Mouse (Mus musculus) forebrain, embryonic 13.5 days (tissue): ENCODE data around the gene 2310022A10Rik. TPM values are rescaled to one million over a fixed set of nuclear protein-coding genes. Genes with fewer than 3 reads are reported as not detected.

ENCODE experiments used
- ATAC-seq: fragments of 200-750 bp; cut with Nextera tagmentation; 2 replicates; pipeline ENCODE4 v1.8.0; 2017
- H3K27ac ChIP-seq: fragments of 300-500 bp; sonication (generic); 2 replicates; pipeline ENCODE4 v1.5.1; 2015; ENCODE audit warnings: inconsistent platforms, mild to moderate bottlenecking, moderate library complexity
- H3K27me3 ChIP-seq: fragments of 300-500 bp; sonication (generic); 2 replicates; pipeline ENCODE4 v1.6.1; 2015; ENCODE audit warnings: mild to moderate bottlenecking, inconsistent platforms
- H3K36me3 ChIP-seq: fragments of 300-500 bp; sonication (generic); 2 replicates; pipeline ENCODE4 v1.6.1; 2015; ENCODE audit warnings: mild to moderate bottlenecking, inconsistent platforms; ENCODE audit not compliant: poor library complexity, severe bottlenecking
- H3K4me1 ChIP-seq: fragments of 300-500 bp; sonication (generic); 2 replicates; pipeline ENCODE4 v1.6.1; 2015; ENCODE audit warnings: inconsistent platforms
- H3K4me2 ChIP-seq: fragments of 300-500 bp; sonication (generic); 2 replicates; pipeline ENCODE4 v1.6.1; 2015; ENCODE audit warnings: inconsistent platforms, mild to moderate bottlenecking, moderate library complexity
- H3K4me3 ChIP-seq: fragments of 300-500 bp; sonication (generic); 2 replicates; pipeline ENCODE4 v1.5.1; 2015; ENCODE audit warnings: mild to moderate bottlenecking, inconsistent platforms
- H3K9ac ChIP-seq: fragments of 300-500 bp; sonication (generic); 2 replicates; pipeline ENCODE4 v1.6.1; 2015; ENCODE audit warnings: mild to moderate bottlenecking, inconsistent platforms
- H3K9me3 ChIP-seq: fragments of 300-500 bp; sonication (generic); replicated peaks from 2 replicates; pipeline ENCODE4 v1.6.1; 2016; ENCODE audit warnings: inconsistent platforms
- WGBS: fragments of 180-500 bp; shearing (Covaris S2); methylation state at CpG from one replicate; pipeline ENCODE4 v1.1.7; 2015; 5-methylcytosine and 5-hydroxymethylcytosine counted together
- polyA plus RNA-seq: library from polyadenylated mRNA; unstranded; fragments of >200 nt; fragmentation: Nextera tagmentation; extraction: Ambion mirVana; gene quantifications from 2 replicates; pipeline ENCODE4 v1.2.1, GENCODE M21; 2015

2310022A10Rik gene
- polyA plus RNA-seq = 35.1 and 36.5 TPM in 2 replicates

DNA sequence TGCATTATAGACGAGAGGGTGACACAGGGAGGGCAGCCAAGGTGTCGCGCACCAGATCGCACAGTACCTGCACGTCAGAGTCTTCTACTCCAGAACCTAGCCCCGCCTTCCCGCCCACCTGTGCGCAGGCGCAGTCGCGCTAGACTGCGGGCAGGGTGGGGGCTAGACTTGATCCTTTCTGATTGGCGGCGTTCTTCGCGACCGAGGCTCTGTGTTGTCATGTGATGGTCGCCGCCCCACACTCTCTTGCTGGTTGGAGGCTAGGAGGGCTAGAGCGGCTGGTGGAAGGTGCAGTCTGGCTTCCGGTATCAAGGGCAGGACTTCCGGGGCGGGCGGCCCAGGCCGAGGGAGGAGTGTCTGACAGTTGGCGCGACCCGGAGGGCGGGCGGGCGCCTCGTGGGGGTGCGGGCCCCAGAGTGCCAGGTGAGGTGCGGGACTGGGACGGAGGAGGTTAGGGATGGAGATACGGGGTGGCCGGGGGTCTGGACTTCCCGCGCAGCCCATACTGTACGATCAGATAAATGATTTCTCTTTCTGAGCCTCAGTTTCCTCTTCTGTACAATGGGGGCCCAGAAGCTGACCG, at the start of gene 2310022A10Rik, which contains the start of gene Pld3:
Gene 2310022A10Rik (plus strand): TSS at position 303 of the 583 bp plus-strand sequence.
Gene Pld3 (minus strand): TSS at position 288 of the 583 bp plus-strand sequence.
- H3K9me3 ChIP-seq = no peaks in the 10 kb centered on the region
- H3K4me2 ChIP-seq = peak within 1 kb of the TSS; percentile 86
- H3K9ac ChIP-seq = peak within 1 kb of the TSS; percentile 80
- H3K27me3 ChIP-seq = no peaks in the 10 kb centered on the region
- WGBS = under 1% methylated on average over 41 of the region's 41 CpGs
- peak; percentile 100 for ATAC-seq
- peaks cover 25% of the 10 kb centered on the region for H3K4me1 ChIP-seq
- peak within 1 kb of the TSS; percentile 81 for H3K4me3 ChIP-seq
- H3K36me3 ChIP-seq = peaks cover 14% of the 10 kb centered on the region
- no peak within 1 kb of the TSS for H3K27ac ChIP-seq

DNA sequence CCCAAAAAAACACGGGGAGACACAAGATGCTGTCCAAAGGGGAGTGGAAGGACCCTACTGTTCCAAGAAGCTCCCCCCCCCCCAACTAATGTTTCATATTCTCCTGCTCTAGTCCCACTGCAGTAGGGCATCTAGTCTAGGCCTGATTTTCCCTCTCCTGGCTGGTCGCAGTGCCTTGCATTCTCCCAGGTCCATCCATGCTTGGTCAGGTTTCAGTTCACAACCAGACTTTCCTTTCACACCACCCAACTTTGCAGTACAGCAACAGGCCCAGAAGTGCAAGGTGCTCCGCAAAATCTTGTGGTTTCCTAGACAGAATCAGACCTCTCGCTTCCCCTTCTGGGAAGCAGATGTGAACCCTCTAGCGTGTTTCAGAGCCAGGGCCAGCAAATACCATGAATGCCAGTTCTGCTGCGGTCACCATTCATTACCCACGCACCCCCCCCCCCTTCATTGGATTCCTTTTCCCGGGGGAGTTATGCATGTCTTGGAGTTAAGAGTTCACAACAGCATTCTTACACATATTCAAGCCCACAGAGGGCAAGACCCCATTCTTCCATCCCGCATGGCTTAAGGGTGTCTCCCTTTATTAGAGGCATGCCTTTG, 46.2 kb upstream of the 2310022A10Rik start:
- peak overlapping the region; percentile 95; the same call in 1 of the 2 replicates for H3K27ac ChIP-seq
- ATAC-seq = no peak
- no peaks in the 10 kb centered on the region for H3K36me3 ChIP-seq
- H3K9ac ChIP-seq = 0 out of 2 replicates have a peak overlapping the region, but pooled peaks have one; percentile 69
- H3K4me3 ChIP-seq = peak overlapping the region; percentile 53; the same call in 1 of the 2 replicates
- 50% methylated on average over 9 of the region's 9 CpGs for WGBS
- H3K27me3 ChIP-seq = no peaks in the 10 kb centered on the region; the same call in 1 of the 2 replicates
- peak overlapping the region; percentile 64 for H3K4me2 ChIP-seq
- H3K4me1 ChIP-seq = peaks cover 11% of the 10 kb centered on the region; the same call in 1 of the 2 replicates
- H3K9me3 ChIP-seq = no peaks in the 10 kb centered on the region

DNA sequence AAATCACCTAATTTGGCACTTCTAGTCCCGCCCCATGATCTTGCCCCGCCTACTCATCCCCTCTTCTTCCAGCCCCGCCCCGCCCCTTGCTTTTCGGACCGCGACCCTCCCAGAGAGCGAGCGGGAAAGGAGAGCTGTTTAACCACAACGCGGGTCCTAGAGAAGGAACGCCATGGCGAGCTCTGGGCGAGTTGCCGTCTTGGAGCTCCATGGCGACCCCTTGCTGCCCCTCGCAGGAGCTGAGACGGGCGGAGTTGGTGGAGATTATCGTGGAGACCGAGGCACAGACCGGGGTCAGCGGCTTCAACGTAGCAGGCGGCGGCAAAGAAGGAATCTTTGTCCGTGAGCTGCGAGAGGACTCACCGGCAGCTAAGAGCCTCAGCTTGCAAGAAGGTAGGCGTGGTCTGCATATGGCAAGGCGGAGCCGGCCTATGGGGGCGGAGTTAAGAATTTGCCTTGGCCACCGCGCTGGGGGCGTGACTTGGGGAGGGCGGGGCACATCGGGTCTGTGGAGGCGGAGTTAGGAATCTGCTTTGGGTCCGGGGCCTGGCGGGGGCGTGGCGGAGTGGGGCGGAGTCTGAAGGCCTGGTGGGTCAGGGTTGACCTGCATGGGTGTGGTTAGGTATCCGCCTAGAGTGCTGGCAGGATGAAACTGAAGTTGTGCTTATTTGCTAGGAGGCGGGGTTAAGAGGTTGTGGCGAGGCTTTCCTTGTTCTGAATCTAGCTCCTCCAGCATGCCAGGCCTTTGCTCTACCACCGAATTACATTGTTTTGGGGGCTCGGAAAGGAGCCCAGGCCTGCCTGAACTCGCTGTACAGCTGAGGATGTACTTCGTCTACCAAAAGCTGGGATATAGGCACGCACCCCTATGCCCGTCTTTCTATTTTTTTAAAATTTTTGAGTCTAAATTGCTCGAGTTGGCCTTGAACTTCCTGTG, 45.1 kb upstream of the 2310022A10Rik start:
- ATAC-seq = peak; percentile 92
- Histone ChIP-seq H3K27me3 (no peaks in the 10 kb centered on the region; the same call in 1 of the 2 replicates), H3K27ac (peak overlapping the region; percentile 95), H3K36me3 (no peaks in the 10 kb centered on the region), H3K4me2 (peak overlapping the region; percentile 64), H3K9me3 (no peaks in the 10 kb centered on the region), H3K4me3 (peak overlapping the region; percentile 53), H3K9ac (peak overlapping the region; percentile 69), H3K4me1 (peaks cover 11% of the 10 kb centered on the region; the same call in 1 of the 2 replicates)
- under 1% methylated on average over 54 of the region's 54 CpGs for WGBS

DNA sequence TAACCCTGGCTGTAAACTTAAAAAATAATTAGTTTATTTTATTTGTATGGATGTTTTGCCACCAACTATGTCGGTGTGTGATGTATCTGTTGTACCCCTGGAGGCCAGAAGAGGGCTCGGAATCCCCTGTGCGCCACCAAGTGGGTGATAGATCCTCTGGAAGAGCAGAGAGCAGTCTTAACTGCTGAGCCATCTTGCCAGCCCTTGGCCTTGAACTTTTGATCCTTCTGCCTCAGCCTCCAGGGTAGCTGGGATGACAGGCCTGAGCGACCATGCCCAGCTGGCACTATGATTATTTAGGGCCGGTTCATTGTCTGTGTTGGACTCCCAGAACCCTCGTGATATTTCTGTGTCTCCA, 44.4 kb upstream of the 2310022A10Rik start:
- no peaks in the 10 kb centered on the region for H3K36me3 ChIP-seq
- H3K9ac ChIP-seq = no peak overlapping the region
- WGBS = 24% methylated on average over 6 of the region's 6 CpGs
- H3K27ac ChIP-seq = peak overlapping the region; percentile 95
- H3K27me3 ChIP-seq = no peaks in the 10 kb centered on the region; the same call in 1 of the 2 replicates
- H3K4me1 ChIP-seq = peaks cover 11% of the 10 kb centered on the region; the same call in 1 of the 2 replicates
- H3K9me3 ChIP-seq = no peaks in the 10 kb centered on the region
- peak overlapping the region; percentile 64 for H3K4me2 ChIP-seq
- H3K4me3 ChIP-seq = peak overlapping the region; percentile 53
- peak; percentile 42 for ATAC-seq

DNA sequence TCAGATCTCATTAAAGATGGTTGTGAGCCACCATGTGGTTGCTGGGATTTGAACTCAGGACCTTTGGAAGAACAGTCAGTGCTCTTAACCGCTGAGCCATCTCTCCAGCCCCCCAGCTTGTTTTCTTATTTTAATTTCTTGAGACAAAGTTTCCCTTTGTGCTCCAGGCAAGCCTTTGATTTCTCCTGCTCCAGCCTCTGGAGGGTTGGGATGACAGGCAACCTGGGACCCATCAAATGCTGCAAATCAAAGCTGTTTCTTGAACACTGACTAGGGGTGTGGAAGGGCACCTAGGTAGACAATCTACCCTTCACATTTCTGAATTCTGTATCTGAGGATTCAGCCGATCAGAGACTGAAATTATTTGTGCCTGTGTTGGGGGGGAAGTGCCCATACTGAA, 42.2 kb upstream of the 2310022A10Rik start:
- Histone ChIP-seq H3K4me2 (no peak overlapping the region), H3K9me3 (no peaks in the 10 kb centered on the region), H3K27me3 (no peaks in the 10 kb centered on the region; the same call in 1 of the 2 replicates), H3K4me3 (no peak overlapping the region), H3K4me1 (peaks cover 11% of the 10 kb centered on the region; the same call in 1 of the 2 replicates), H3K9ac (no peak overlapping the region), H3K27ac (no peak overlapping the region), H3K36me3 (no peaks in the 10 kb centered on the region)
- no peak for ATAC-seq
- WGBS = 80% methylated on average over 2 of the region's 2 CpGs

DNA sequence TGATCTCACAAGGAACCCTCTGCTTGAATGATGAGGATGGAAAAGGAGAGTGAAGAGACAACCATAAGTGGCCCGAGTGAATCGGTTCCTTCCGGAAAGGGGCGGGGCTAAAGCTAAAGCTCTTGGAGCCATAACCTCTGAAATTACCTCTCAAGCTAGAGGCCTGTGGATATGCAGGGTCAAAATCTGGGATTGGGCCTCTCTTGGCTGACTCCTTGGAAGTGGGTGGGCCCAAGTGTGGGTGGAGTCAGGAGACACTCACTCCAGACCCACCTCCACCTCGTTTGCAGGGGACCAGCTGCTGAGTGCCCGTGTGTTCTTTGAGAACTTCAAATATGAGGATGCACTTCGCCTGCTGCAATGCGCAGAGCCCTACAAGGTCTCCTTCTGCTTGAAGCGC, 38.1 kb upstream of the 2310022A10Rik start:
- no peak overlapping the region for H3K27ac ChIP-seq
- no peaks in the 10 kb centered on the region for H3K4me1 ChIP-seq
- H3K27me3 ChIP-seq = no peaks in the 10 kb centered on the region
- ATAC-seq = no peak
- no peak overlapping the region for H3K9ac ChIP-seq
- WGBS = 89% methylated on average over 9 of the region's 9 CpGs
- no peak overlapping the region for H3K4me3 ChIP-seq
- H3K4me2 ChIP-seq = no peak overlapping the region
- no peaks in the 10 kb centered on the region for H3K9me3 ChIP-seq
- no peaks in the 10 kb centered on the region for H3K36me3 ChIP-seq

DNA sequence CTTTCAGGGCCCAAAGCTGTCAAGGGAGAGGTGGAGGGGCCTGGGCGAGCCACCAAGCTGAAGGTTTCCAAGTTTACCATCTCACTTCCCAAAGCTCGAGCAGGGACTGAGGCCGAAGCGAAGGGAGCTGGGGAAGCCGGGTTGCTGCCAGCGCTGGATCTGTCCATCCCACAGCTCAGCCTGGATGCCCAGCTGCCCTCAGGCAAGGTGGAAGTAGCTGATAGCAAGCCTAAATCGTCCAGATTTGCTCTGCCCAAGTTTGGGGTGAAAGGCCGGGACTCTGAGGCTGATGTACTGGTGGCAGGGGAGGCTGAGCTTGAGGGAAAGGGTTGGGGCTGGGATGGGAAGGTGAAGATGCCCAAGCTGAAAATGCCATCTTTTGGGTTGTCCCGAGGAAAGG, 34.7 kb upstream of the 2310022A10Rik start:
- WGBS = 91% methylated on average over 9 of the region's 9 CpGs
- H3K27ac ChIP-seq = no peak overlapping the region
- ATAC-seq = no peak

DNA sequence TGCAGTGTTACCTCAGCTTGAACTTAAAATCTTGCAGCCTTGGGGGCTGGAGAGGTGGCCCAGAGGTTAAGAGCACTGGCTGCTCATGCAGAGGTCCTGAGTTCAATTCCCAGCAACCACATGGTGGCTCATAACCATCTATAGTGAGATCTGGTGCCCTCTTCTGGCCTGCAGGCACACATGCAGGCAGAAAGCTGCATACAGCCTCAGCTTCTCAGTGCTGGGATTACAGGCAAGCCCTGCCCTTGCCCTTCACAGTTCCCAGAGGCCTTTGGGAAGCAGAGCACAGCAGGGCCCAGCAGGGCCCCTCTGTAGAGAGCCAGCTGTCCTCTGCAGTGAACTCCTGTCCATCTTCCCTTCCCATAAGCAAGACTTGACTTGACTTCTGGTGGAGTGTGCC, 32.9 kb upstream of the 2310022A10Rik start:
- H3K4me1 ChIP-seq = no peaks in the 10 kb centered on the region

More for the DNA sequence above, 34.7 kb upstream of the 2310022A10Rik start:
- Histone ChIP-seq H3K9me3 (no peaks in the 10 kb centered on the region), H3K9ac (no peak overlapping the region), H3K36me3 (no peaks in the 10 kb centered on the region), H3K27me3 (no peaks in the 10 kb centered on the region), H3K4me3 (no peak overlapping the region), H3K4me2 (no peak overlapping the region), H3K4me1 (no peaks in the 10 kb centered on the region)

DNA sequence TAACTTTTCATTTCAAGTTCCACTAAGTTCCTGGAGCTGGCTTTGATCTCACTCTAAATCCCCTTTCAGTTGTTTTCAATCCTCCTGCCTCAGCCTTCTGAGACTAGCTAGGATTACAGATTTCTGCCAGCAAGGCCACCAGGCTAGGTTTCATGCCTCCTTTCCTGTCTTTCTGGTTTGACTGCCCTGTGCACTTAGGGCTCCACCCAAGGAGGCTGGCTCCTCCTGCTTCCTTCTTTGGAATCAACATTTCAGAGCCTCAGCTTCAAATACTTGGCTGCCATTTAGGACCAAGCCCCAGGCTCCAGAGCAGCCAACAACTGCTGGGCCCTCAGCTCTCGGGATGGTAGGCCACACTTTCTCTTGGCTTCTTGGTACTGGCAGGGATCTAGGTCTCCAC, 32.4 kb upstream of the 2310022A10Rik start:
- WGBS = 77% methylated on average over 1 of the region's 1 CpGs
- Histone ChIP-seq H3K27ac (no peak overlapping the region), H3K9ac (no peak overlapping the region), H3K4me2 (no peak overlapping the region), H3K9me3 (no peaks in the 10 kb centered on the region), H3K4me3 (no peak overlapping the region), H3K36me3 (no peaks in the 10 kb centered on the region), H3K4me1 (no peaks in the 10 kb centered on the region), H3K27me3 (no peaks in the 10 kb centered on the region)
- ATAC-seq = no peak

More for the DNA sequence above, 32.9 kb upstream of the 2310022A10Rik start:
- Histone ChIP-seq H3K36me3 (no peaks in the 10 kb centered on the region), H3K27me3 (no peaks in the 10 kb centered on the region), H3K4me3 (no peak overlapping the region), H3K4me2 (no peak overlapping the region), H3K9me3 (no peaks in the 10 kb centered on the region), H3K9ac (no peak overlapping the region), H3K27ac (no peak overlapping the region)
- ATAC-seq = no peak

DNA sequence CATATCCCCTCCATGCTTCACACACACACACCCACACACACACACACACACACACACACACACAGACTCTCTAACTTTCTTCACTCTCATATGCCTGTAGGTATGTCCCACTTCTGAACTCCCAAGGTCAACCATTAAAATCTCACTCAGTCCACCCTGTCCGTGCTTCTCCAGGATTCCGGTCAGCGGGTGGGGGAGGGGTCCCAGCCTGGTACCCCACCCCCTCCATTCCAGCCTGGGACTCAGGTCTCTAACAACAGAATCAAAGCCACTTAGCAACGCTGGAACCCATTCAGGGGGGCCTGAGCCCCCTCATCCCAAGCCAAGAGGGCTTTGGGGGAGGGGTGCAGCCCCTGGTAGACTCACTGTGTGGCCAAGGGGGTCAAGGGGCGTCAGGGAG, 30.1 kb upstream of the 2310022A10Rik start, which contains the start of gene Hipk4:
Gene Hipk4 (plus strand): TSS at position 301 of the 400 bp plus-strand sequence.
- no peak within 1 kb of the TSS for H3K9ac ChIP-seq
- WGBS = 47% methylated on average over 5 of the region's 5 CpGs
- H3K4me2 ChIP-seq = no peak within 1 kb of the TSS
- no peaks in the 10 kb centered on the region for H3K36me3 ChIP-seq
- H3K4me3 ChIP-seq = no peak within 1 kb of the TSS
- H3K27ac ChIP-seq = no peak within 1 kb of the TSS
- no peaks in the 10 kb centered on the region for H3K9me3 ChIP-seq
- no peak for ATAC-seq
- H3K4me1 ChIP-seq = no peaks in the 10 kb centered on the region
- H3K27me3 ChIP-seq = no peaks in the 10 kb centered on the region

DNA sequence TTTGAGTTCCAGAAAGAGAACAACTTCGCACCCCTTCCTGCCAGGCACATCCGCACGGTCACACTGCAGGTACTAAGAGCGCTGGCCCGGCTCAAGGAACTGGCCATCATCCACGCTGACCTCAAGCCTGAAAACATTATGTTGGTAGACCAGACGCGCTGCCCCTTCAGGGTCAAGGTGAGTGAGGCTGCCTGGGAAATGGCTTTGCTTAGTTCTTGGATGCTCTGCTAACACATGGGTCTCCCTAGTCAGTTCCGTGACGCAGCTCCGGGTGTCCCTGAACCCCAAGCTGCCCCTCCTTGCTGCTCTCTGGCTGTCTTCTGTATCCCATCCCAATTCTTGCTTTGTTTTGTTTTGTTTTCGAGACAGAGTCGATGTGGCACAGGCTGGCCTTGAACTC, 29.2 kb upstream of the 2310022A10Rik start:
- no peak for ATAC-seq
- Histone ChIP-seq H3K9me3 (no peaks in the 10 kb centered on the region), H3K4me3 (no peak overlapping the region), H3K36me3 (no peaks in the 10 kb centered on the region), H3K4me1 (no peaks in the 10 kb centered on the region), H3K9ac (no peak overlapping the region), H3K27ac (no peak overlapping the region), H3K27me3 (no peaks in the 10 kb centered on the region), H3K4me2 (no peak overlapping the region)
- 92% methylated on average over 13 of the region's 13 CpGs for WGBS
